Mouse (Mus musculus) myocyte (in vitro differentiated cells): ENCODE measurements around the gene Spint1.

Experiments used
- E2F4 ChIP-seq: IDR thresholded peaks from one replicate; pipeline ENCODE4 v1.6.1; 2011; ENCODE audit warnings: mild to moderate bottlenecking, control low read depth, moderate library complexity; ENCODE audit not compliant: insufficient read depth
- MAX ChIP-seq: IDR thresholded peaks from one replicate; pipeline ENCODE4 v1.6.1; 2011; ENCODE audit warnings: low read depth, mild to moderate bottlenecking, control low read depth
- MYOD1 ChIP-seq, 3 experiments: IDR thresholded peaks; one replicate each; pipeline ENCODE4 v1.6.1; 2011; ENCODE audit warnings: control low read depth in 2 of 3, low read depth in 2 of 3, mild to moderate bottlenecking in 2 of 3, moderate library complexity in 1 of 3; ENCODE audit not compliant: insufficient read length in 2 of 3, control insufficient read depth in 1 of 3
- POLR2A ChIP-seq: IDR thresholded peaks from one replicate; pipeline ENCODE4 v1.6.1; 2011; ENCODE audit warnings: low read depth, mild to moderate bottlenecking, control low read depth, moderate library complexity; ENCODE audit not compliant: insufficient read length
- POLR2AphosphoS2 ChIP-seq: IDR thresholded peaks from one replicate; pipeline ENCODE4 v1.6.1; 2011; ENCODE audit warnings: low read depth, control low read depth; ENCODE audit not compliant: insufficient read length
- REST ChIP-seq: IDR thresholded peaks from one replicate; pipeline ENCODE4 v1.6.1; 2011; ENCODE audit warnings: mild to moderate bottlenecking, control low read depth, moderate library complexity; ENCODE audit not compliant: insufficient read depth, insufficient read length
- TCF12 ChIP-seq: IDR thresholded peaks from one replicate; pipeline ENCODE4 v1.6.1; 2011; ENCODE audit warnings: mild to moderate bottlenecking, control low read depth; ENCODE audit not compliant: poor library complexity, insufficient read depth, severe bottlenecking

- TF ChIP-seq POLR2A (no peak), POLR2AphosphoS2 (no peak), E2F4 (no peak), REST (no peak), TCF12 (no peak), MAX (no peak), MYOD1 (IDR thresholded peaks at IDR 0.05; ENCODE audit: control insufficient read depth in 1 of 3, insufficient read length in 2 of 3, low read depth in 2 of 3) (no peak)
Measured at GRCm38 (mm10) chr2:119249592-119250061, 12.5 kb downstream of the Spint1 start.
